Mouse (Mus musculus): ENCODE data around the gene Tbx15. TPM values are rescaled to one million over a fixed set of nuclear protein-coding genes. Genes with fewer than 3 reads are reported as not detected.

The Tbx15 gene
- polyA plus RNA-seq, 1 experiment = 1.7 TPM

DNA sequence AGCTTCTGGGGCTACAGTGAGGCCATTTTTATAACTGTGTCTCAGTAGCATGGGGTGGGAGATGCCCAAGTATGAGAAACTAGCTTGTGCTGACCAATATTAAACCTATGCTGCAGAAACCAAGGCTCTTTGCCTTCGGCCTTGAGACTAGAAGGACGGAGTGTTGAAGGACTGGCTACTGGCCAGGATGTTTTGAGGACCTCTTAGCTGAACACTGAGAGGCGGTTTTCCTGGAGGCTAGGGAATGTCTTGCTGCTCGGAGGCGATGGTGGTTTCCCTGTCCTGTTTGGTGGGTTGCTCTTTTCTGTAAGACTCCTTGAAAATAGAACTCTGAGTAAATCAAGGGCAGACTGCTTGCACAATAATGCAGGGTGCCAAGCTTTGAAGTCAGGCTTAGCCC is 89.1 kb downstream of the Tbx15 start:
- Histone ChIP-seq H3K36me3 (ENCODE audit: control insufficient read depth, insufficient read depth, low read length, poor library complexity, severe bottlenecking) (no peaks in the 10 kb centered on the region), H3K4me3 (ENCODE audit: low read depth, low read length) (no peak overlapping the region), H3K9ac (ENCODE audit: low read depth, poor library complexity, severe bottlenecking) (no peak overlapping the region), H3K27ac (ENCODE audit: insufficient read depth, low read length) (no peak overlapping the region), H3K9me3 (replicated peaks; ENCODE audit: control insufficient read depth, insufficient read depth, low read length, poor library complexity, severe bottlenecking) (no peaks in the 10 kb centered on the region), H3K4me1 (ENCODE audit: control insufficient read depth, insufficient read depth, low read length) (no peaks in the 10 kb centered on the region), H3K27me3 (ENCODE audit: control insufficient read depth, insufficient read depth, low read length, poor library complexity, severe bottlenecking) (no peaks in the 10 kb centered on the region)
- TF ChIP-seq EP300 (IDR thresholded peaks at IDR 0.05; ENCODE audit: insufficient read depth, low read depth, low read length) (no peak), POLR2A (IDR thresholded peaks at IDR 0.05; ENCODE audit: insufficient read depth, low read length) (no peak), CTCF (IDR thresholded peaks at IDR 0.05; ENCODE audit: low read depth, low read length) (no peak)

DNA sequence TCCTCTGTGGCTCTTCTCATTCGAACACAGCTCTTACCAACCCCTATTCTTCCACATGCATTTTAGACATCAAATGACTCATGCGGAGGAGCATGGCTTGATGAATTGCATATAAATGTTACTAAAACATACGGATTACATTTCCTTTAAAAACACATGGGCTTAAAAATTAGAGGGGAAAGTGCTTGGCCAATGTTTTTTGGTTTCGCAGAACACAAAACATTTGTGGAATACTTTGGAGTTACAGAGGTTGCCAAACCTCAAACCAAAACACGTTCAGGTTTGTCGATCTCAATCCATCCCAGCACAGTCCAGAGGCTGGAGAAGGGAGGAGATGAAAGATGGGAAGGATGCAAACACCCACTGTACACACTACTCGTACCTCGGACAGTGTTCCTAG is 90.9 kb downstream of the Tbx15 start:
- H3K9me3 ChIP-seq (replicated peaks; ENCODE audit: control insufficient read depth, insufficient read depth, low read length, poor library complexity, severe bottlenecking) = no peaks in the 10 kb centered on the region
- H3K27ac ChIP-seq (ENCODE audit: insufficient read depth, low read length) = no peak overlapping the region
- no peaks in the 10 kb centered on the region for H3K4me1 ChIP-seq (ENCODE audit: control insufficient read depth, insufficient read depth, low read length)
- H3K27me3 ChIP-seq (ENCODE audit: control insufficient read depth, insufficient read depth, low read length, poor library complexity, severe bottlenecking) = no peaks in the 10 kb centered on the region
- no peaks in the 10 kb centered on the region for H3K36me3 ChIP-seq (ENCODE audit: control insufficient read depth, insufficient read depth, low read length, poor library complexity, severe bottlenecking)
- H3K4me3 ChIP-seq (ENCODE audit: low read depth, low read length) = no peak overlapping the region
- no peak for TF ChIP-seq EP300 (IDR thresholded peaks at IDR 0.05; ENCODE audit: insufficient read depth, low read depth, low read length)
- TF ChIP-seq POLR2A (IDR thresholded peaks at IDR 0.05; ENCODE audit: insufficient read depth, low read length) = no peak
- no peak for TF ChIP-seq CTCF (IDR thresholded peaks at IDR 0.05; ENCODE audit: low read depth, low read length)
- H3K9ac ChIP-seq (ENCODE audit: low read depth, poor library complexity, severe bottlenecking) = no peak overlapping the region

DNA sequence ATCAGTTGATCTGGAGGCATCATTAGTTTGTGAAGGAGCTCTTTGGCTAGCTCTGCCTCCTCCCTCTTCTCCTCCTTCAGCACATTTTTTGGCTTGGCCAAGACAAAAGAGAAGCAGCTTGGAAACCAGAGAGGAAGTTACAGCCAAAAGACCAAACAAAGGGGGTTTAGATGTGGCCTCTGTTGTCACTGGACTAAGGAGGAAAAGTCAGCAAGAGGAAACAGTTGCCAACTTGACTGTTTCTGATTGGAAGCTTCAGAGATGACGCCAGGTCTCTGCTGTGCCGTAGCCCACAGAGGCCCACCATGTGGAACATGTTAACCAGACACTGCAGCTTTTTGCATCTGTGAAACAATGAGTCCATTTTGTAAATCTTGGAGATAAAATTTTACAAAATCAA is 96.7 kb downstream of the Tbx15 start:
- TF ChIP-seq EP300 (IDR thresholded peaks at IDR 0.05; ENCODE audit: insufficient read depth, low read depth, low read length) = no peak
- no peak for TF ChIP-seq CTCF (IDR thresholded peaks at IDR 0.05; ENCODE audit: low read depth, low read length)
- TF ChIP-seq POLR2A (IDR thresholded peaks at IDR 0.05; ENCODE audit: insufficient read depth, low read length) = no peak
- H3K4me3 ChIP-seq (ENCODE audit: low read depth, low read length) = no peak overlapping the region
- no peaks in the 10 kb centered on the region for H3K4me1 ChIP-seq (ENCODE audit: control insufficient read depth, insufficient read depth, low read length)
- H3K27me3 ChIP-seq (ENCODE audit: control insufficient read depth, insufficient read depth, low read length, poor library complexity, severe bottlenecking) = no peaks in the 10 kb centered on the region
- H3K9ac ChIP-seq (ENCODE audit: low read depth, poor library complexity, severe bottlenecking) = no peak overlapping the region
- no peaks in the 10 kb centered on the region for H3K9me3 ChIP-seq (replicated peaks; ENCODE audit: control insufficient read depth, insufficient read depth, low read length, poor library complexity, severe bottlenecking)
- no peak overlapping the region for H3K27ac ChIP-seq (ENCODE audit: insufficient read depth, low read length)
- no peaks in the 10 kb centered on the region for H3K36me3 ChIP-seq (ENCODE audit: control insufficient read depth, insufficient read depth, low read length, poor library complexity, severe bottlenecking)

DNA sequence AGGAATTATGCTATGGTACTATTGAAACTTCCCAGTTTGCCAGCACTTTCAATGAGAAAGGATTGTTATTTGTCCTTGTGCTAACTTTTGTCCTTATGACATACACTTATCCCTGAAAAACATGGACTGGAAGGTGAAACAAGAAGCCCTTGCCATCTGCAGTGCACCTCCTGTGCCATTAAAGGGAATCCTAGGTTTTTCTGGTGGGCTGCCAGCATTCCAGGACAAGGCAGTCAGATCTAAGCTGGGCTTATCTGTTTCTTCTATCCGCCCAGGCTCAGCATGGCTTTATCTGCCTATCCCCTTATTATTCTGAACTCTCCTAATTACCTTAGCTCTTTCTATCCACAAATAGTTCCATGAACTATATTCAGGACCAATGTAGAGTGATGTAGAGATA is 98.6 kb downstream of the Tbx15 start:
- H3K4me1 ChIP-seq (ENCODE audit: control insufficient read depth, insufficient read depth, low read length) = no peaks in the 10 kb centered on the region
- H3K4me3 ChIP-seq (ENCODE audit: low read depth, low read length) = no peak overlapping the region
- H3K36me3 ChIP-seq (ENCODE audit: control insufficient read depth, insufficient read depth, low read length, poor library complexity, severe bottlenecking) = no peaks in the 10 kb centered on the region
- no peak overlapping the region for H3K27ac ChIP-seq (ENCODE audit: insufficient read depth, low read length)
- TF ChIP-seq POLR2A (IDR thresholded peaks at IDR 0.05; ENCODE audit: insufficient read depth, low read length) (no peak), EP300 (IDR thresholded peaks at IDR 0.05; ENCODE audit: insufficient read depth, low read depth, low read length) (no peak), CTCF (IDR thresholded peaks at IDR 0.05; ENCODE audit: low read depth, low read length) (no peak)
- no peak overlapping the region for H3K9ac ChIP-seq (ENCODE audit: low read depth, poor library complexity, severe bottlenecking)
- H3K9me3 ChIP-seq (replicated peaks; ENCODE audit: control insufficient read depth, insufficient read depth, low read length, poor library complexity, severe bottlenecking) = no peaks in the 10 kb centered on the region
- no peaks in the 10 kb centered on the region for H3K27me3 ChIP-seq (ENCODE audit: control insufficient read depth, insufficient read depth, low read length, poor library complexity, severe bottlenecking)

DNA sequence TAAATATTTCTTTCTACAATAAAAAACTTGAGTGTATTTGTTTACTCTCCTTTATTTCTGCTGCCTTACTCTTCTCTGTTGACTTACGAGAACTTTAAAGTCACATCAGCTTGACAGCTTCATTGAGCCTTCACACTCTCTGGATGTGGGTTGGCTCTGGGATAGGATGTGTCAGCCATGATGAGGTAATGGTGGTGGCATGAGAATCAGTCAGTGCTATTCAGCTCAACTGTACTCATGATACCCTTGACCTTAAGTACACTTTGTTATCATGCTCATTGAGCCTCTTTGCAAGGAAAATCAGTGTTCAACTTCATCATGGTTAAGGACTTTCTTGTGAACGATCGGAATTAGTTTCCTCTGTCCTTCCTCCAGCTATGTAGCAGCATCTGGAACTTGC is 99.8 kb downstream of the Tbx15 start:
- Histone ChIP-seq H3K36me3 (ENCODE audit: control insufficient read depth, insufficient read depth, low read length, poor library complexity, severe bottlenecking) (no peaks in the 10 kb centered on the region), H3K27ac (ENCODE audit: insufficient read depth, low read length) (no peak overlapping the region), H3K9me3 (replicated peaks; ENCODE audit: control insufficient read depth, insufficient read depth, low read length, poor library complexity, severe bottlenecking) (no peaks in the 10 kb centered on the region), H3K27me3 (ENCODE audit: control insufficient read depth, insufficient read depth, low read length, poor library complexity, severe bottlenecking) (no peaks in the 10 kb centered on the region), H3K9ac (ENCODE audit: low read depth, poor library complexity, severe bottlenecking) (no peak overlapping the region), H3K4me1 (ENCODE audit: control insufficient read depth, insufficient read depth, low read length) (no peaks in the 10 kb centered on the region), H3K4me3 (ENCODE audit: low read depth, low read length) (no peak overlapping the region)
- TF ChIP-seq EP300 (IDR thresholded peaks at IDR 0.05; ENCODE audit: insufficient read depth, low read depth, low read length) = no peak
- TF ChIP-seq CTCF (IDR thresholded peaks at IDR 0.05; ENCODE audit: low read depth, low read length) = no peak
- no peak for TF ChIP-seq POLR2A (IDR thresholded peaks at IDR 0.05; ENCODE audit: insufficient read depth, low read length)

DNA sequence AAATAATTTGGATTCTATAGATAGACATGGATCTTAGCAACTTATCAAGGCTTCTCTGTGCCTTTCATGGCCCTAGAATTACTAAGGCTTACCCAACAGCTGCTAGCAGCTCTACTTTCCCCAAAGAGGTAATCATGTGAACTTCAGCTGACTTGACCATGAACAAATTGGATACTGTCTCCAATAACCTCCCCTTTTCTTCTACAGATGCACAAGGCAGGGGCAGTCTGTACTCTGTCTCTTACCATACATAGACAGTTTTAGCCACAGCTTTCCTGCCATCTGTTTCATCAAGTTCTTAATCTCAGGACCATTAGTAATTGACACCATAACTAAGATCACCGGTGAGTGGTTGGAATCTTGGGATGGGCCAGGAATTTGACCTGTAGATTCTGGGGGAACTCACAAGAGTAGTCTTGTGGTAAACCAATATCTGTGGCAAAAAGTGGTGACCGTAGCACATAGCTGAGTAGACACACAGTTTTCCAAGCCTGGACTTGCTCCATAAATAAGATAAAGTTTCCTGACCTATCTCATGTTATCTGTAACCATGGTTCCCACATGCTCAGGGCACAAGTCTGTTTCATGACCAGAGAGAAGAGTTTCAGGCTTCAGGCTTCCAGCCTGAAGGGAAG is 139.6 kb downstream of the Tbx15 start:
- no peaks in the 10 kb centered on the region for H3K4me1 ChIP-seq (ENCODE audit: control insufficient read depth, insufficient read depth, low read length)
- TF ChIP-seq CTCF (IDR thresholded peaks at IDR 0.05; ENCODE audit: low read depth, low read length) (no peak), EP300 (IDR thresholded peaks at IDR 0.05; ENCODE audit: insufficient read depth, low read depth, low read length) (no peak), POLR2A (IDR thresholded peaks at IDR 0.05; ENCODE audit: insufficient read depth, low read length) (no peak)

More for the DNA sequence above, 139.6 kb downstream of the Tbx15 start:
- no peaks in the 10 kb centered on the region for H3K27me3 ChIP-seq (ENCODE audit: control insufficient read depth, insufficient read depth, low read length, poor library complexity, severe bottlenecking)
- H3K9ac ChIP-seq (ENCODE audit: low read depth, poor library complexity, severe bottlenecking) = no peak overlapping the region
- no peaks in the 10 kb centered on the region for H3K9me3 ChIP-seq (replicated peaks; ENCODE audit: control insufficient read depth, insufficient read depth, low read length, poor library complexity, severe bottlenecking)
- H3K4me3 ChIP-seq (ENCODE audit: low read depth, low read length) = no peak overlapping the region
- no peak overlapping the region for H3K27ac ChIP-seq (ENCODE audit: insufficient read depth, low read length)
- H3K36me3 ChIP-seq (ENCODE audit: control insufficient read depth, insufficient read depth, low read length, poor library complexity, severe bottlenecking) = no peaks in the 10 kb centered on the region

All from ES-Bruce4 (cell line).